Mouse (Mus musculus) kidney, adult 11 months (tissue): ENCODE results near the gene Helq.

Experiments used
- DNase-seq: peaks from one replicate; pipeline ENCODE4 v3.0.0; 2022

Gene Helq

GRCm38 (mm10) chr5:100798165-100798860, at the start of gene Helq, which contains the start of gene Mrps18c:
TSS of gene Helq (minus strand) at chr5:100798598.
TSS of gene Mrps18c (plus strand) at chr5:100798627.
- peak; percentile 89 for DNase-seq

- no peak for DNase-seq
Measured at GRCm38 (mm10) chr5:100847143-100847542, 48.7 kb upstream of the Helq start.

- no peak for DNase-seq
Measured at GRCm38 (mm10) chr5:100846599-100846920, 48.2 kb upstream of the Helq start.

- peak; percentile 56 for DNase-seq
Measured at GRCm38 (mm10) chr5:100845848-100846598, 47.6 kb upstream of the Helq start.

GRCm38 (mm10) chr5:100845485-100845847, 47.1 kb upstream of the Helq start, which contains the start of gene Gpat3:
TSS of gene Gpat3 (plus strand) at chr5:100845713.
- peak; percentile 26 for DNase-seq

GRCm38 (mm10) chr5:100844485-100844884, 46.1 kb upstream of the Helq start:
- no peak for DNase-seq

GRCm38 (mm10) chr5:100837907-100838306, 39.5 kb upstream of the Helq start:
- DNase-seq = no peak

- DNase-seq = no peak
Measured at GRCm38 (mm10) chr5:100835862-100836538, 37.6 kb upstream of the Helq start.

GRCm38 (mm10) chr5:100833841-100834240, 35.4 kb upstream of the Helq start:
- DNase-seq = no peak

GRCm38 (mm10) chr5:100832680-100833079, 34.3 kb upstream of the Helq start:
- DNase-seq = no peak

GRCm38 (mm10) chr5:100828701-100829100, 30.3 kb upstream of the Helq start:
- no peak for DNase-seq

- DNase-seq = no peak
Measured at GRCm38 (mm10) chr5:100826531-100826930, 28.1 kb upstream of the Helq start.

GRCm38 (mm10) chr5:100825975-100826374, 27.6 kb upstream of the Helq start:
- no peak for DNase-seq

GRCm38 (mm10) chr5:100822826-100823225, 24.4 kb upstream of the Helq start:
- DNase-seq = no peak

- no peak for DNase-seq
Measured at GRCm38 (mm10) chr5:100821375-100821774, 23.0 kb upstream of the Helq start.

- peak; percentile 76 for DNase-seq
Measured at GRCm38 (mm10) chr5:100820483-100821184, 22.2 kb upstream of the Helq start, which contains the start of gene Abraxas1. TSS of gene Abraxas1 (minus strand) at chr5:100820965.

- DNase-seq = no peak
Measured at GRCm38 (mm10) chr5:100819568-100820480, 21.4 kb upstream of the Helq start.

GRCm38 (mm10) chr5:100818341-100818740, 19.9 kb upstream of the Helq start:
- no peak for DNase-seq

- DNase-seq = no peak
Measured at GRCm38 (mm10) chr5:100794084-100794483, 4.3 kb downstream of the Helq start.

GRCm38 (mm10) chr5:100792261-100792660, 6.1 kb downstream of the Helq start:
- DNase-seq = no peak

- DNase-seq = no peak
Measured at GRCm38 (mm10) chr5:100787527-100787926, 10.9 kb downstream of the Helq start.

- DNase-seq = no peak
Measured at GRCm38 (mm10) chr5:100779002-100779401, 19.4 kb downstream of the Helq start.
